Mouse (Mus musculus) limb, embryonic 15.5 days (tissue): Measurements from ENCODE around the gene Pnma5. TPM values are rescaled to one million over a fixed set of nuclear protein-coding genes. Genes with fewer than 3 reads are reported as not detected.
A peak's percentile ranks its signal among the peaks of the same experiment; 100 is the strongest.

Experiments
- microRNA counts: library from miRNA; unstranded; fragments of <30 nt; microRNA quantifications from one replicate; lab custom pipeline; 2016
- microRNA-seq: library from miRNA; unstranded; fragments of <30 nt; microRNA quantifications from one replicate; pipeline ENCODE4, GENCODE M21; 2016
- polyA plus RNA-seq: library from polyadenylated mRNA; unstranded; fragments of >200 nt; fragmentation: Nextera tagmentation; extraction: Ambion mirVana; gene quantifications from 2 replicates; pipeline ENCODE4 v1.2.1, GENCODE M21; 2015

The Pnma5 gene
- polyA plus RNA-seq, 1 experiment from 2014 or later, result 0.49 TPM

MicroRNA genes within 50 kb of the gene (microRNA counts, 519-probe panel; counts per million panel counts)
- microRNA mmu-miR-2137 (lab: Ali Mortazavi, UCI), result 1,146 counts per million, percentile 6 among the panel's probes with 10 or more counts

Small RNA genes lying within 50 kb of the gene (microRNA-seq; reads per million reads assigned to microRNA genes)
- 1.0 reads per million for gene Mir2137

Other genes starting within 250 kb of the Pnma5 start
- 0.16 and 0.17 TPM in 2 replicates for gene Gabrq, start 211.9 kb downstream of the Pnma5 start, polyA plus RNA-seq
- 58.4 and 58.8 TPM in 2 replicates for gene Cetn2, start 118.7 kb downstream of the Pnma5 start, polyA plus RNA-seq
- 21.4 and 24.0 TPM in 2 replicates for gene Nsdhl, start 118.5 kb downstream of the Pnma5 start, polyA plus RNA-seq
- 76.3 and 82.8 TPM in 2 replicates for gene Zfp185, start 49.8 kb downstream of the Pnma5 start, polyA plus RNA-seq
- gene Pnma3, start 27.7 kb upstream of the Pnma5 start, polyA plus RNA-seq, result 0.07 and 0.17 TPM in 2 replicates
- gene Xlr4a, start 45.4 kb upstream of the Pnma5 start, polyA plus RNA-seq, result 0.86 and 1.1 TPM in 2 replicates
- 2.1 and 2.5 TPM in 2 replicates for gene Xlr3a, start 60.0 kb upstream of the Pnma5 start, polyA plus RNA-seq
- gene Gm14685, start 79.9 kb upstream of the Pnma5 start, polyA plus RNA-seq, result 0.14 and 0.15 TPM in 2 replicates
- not detected in 2 replicates for gene Xlr5b, start 111.7 kb upstream of the Pnma5 start, polyA plus RNA-seq
- gene DXBay18, start 112.3 kb upstream of the Pnma5 start, polyA plus RNA-seq, result not detected in 2 replicates
- gene Spin2d, start 139.9 kb upstream of the Pnma5 start, polyA plus RNA-seq, result not detected in 2 replicates
- gene Xlr3b, start 155.1 kb upstream of the Pnma5 start, polyA plus RNA-seq, result 12.6 and 12.9 TPM in 2 replicates
- gene Xlr4b, start 177.2 kb upstream of the Pnma5 start, polyA plus RNA-seq, result 0.52 and 1.0 TPM in 2 replicates
- 12.9 and 14.0 TPM in 2 replicates for gene F8a, start 191.2 kb upstream of the Pnma5 start, polyA plus RNA-seq
- gene Xlr4c, start 206.0 kb upstream of the Pnma5 start, polyA plus RNA-seq, result 0.14 and 0.22 TPM in 2 replicates
- gene Xlr3c, start 228.3 kb upstream of the Pnma5 start, polyA plus RNA-seq, result 0.37 TPM in 1 of 2 replicates, not detected in the other